Mouse (Mus musculus) left cerebral cortex, adult 18-20 months (tissue): ENCODE measurements around the gene Vcl. TPM values are rescaled to one million over a fixed set of nuclear protein-coding genes. Genes with fewer than 3 reads are reported as not detected.

Source experiments
- DNase-seq, 2 experiments: peaks; one replicate each; pipeline ENCODE4 v3.0.0; 2021 to 2022; ENCODE audit warnings: low spot score in 2 of 2, mixed read lengths in 1 of 2
- total RNA-seq, 2 experiments: library from RNA; stranded (reverse); gene quantifications; 2 replicates each; pipeline ENCODE4 v1.2.3; 2021

The Vcl gene
- total RNA-seq, 2 experiments from 2014 or later: 21.7 to 26.0 TPM

DNA sequence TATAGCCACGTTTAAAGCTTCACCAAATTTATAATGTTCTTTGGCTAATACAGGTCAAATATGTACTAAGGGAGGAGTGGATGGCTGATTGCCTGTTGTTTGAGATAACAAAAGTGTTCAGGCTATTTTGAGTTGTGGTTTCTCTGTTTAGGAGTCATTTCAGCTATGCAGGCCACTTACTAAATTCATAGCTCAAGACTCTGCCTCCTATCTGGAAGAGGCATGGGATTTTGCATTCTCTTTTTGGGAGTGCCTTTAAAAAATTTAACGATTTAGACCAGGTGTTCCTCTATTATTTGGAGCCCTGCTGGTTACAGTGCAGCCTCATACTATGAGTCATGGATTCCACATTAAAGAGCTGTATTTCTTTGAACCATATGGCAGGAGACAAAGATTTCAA is 9.2 kb downstream of the Vcl start:
- DNase-seq: no peak

DNA sequence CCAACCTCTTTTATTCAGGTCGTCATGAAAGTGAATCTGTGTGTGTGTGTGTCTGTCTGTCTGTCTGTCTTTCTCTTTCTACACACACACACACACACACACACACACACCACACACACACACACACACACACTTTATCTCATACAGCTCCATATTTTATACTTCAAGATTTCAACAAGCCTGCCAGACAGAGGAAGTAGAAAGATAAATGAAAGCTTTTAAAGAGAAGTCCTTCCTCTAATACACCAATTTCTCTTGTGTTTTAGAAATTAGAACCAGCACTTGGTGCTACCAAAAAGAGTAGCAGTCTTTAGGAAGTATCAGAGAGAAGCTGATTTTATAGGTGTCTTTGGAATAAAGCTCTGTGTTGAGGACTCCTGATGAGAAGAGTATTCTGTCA is 9.7 kb downstream of the Vcl start:
- no peak for DNase-seq

DNA sequence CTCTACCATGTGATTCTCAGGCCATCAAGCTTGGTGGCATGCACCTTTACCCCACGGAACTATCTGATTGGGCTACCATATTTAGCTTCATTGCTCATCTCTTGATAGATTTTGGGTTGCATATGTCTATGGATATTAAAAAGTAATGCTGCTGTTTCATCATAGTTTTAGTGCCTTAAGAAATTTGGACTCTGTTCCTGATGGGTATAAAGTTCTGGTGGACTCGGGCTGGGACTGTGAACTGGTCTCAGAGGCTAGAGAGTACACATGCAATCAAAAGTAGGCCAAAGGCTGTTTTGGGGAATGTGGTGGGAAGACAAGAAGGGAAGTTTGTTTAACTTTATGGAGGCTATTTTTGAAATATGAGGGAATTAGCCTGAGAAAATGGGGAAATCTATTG is 16.1 kb downstream of the Vcl start:
- DNase-seq: no peak

DNA sequence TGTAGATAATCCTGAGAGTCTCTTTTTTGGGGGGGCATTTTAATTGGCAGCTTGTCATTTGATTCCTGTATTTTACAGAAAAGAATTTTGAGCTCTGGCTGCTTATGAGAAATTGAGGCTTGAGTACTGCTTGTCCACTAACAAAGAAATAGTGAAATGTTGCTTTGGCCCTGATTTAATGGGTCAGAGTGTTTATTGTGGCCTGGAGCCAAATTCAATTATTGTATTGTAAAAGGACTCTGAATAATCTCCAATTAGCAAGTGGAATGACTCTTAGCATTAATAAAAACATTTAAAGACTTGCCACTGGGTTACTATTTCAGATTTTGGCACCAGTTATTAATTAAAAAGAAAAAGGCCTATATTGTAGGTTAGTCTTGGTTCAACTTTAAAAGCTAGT is 26.8 kb downstream of the Vcl start:
- DNase-seq: no peak

DNA sequence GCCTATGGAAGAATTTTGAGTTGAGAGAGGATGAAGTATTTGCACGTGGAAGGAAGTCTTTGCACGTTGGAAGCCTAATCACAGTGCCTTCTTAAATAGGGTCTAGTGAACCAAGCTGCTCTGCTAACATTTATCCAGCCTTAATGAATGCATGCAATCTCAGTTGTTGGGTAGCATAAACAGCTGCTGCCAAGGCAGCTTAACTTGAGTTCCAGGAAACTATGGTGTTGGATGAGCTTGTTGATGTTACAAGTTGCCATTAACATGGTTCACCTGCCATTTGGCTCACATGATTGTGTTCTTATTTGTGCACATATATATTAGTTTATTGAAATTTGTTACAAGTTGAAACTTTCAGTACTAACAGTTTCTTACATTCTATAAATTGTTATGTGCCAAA is 29.8 kb downstream of the Vcl start:
- no peak for DNase-seq

DNA sequence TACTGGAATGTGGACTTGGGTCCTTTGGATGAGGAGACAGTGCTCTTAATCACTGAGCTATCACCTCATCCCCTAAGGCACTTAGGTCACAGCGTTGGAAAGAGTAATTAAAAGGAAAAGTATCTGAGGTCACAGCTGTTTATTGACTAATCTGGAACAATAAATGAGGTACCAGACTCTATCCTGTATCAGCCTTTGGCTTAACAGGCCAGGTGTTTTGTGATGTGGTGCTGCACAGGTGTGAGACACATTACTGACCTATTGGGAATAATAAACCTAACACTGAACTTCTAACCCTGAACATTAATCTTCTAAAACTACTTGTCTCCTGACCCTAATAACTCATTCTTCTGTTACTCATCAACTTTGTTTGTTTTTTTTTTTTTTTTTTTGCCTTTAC is 33.3 kb downstream of the Vcl start:
- DNase-seq: no peak

DNA sequence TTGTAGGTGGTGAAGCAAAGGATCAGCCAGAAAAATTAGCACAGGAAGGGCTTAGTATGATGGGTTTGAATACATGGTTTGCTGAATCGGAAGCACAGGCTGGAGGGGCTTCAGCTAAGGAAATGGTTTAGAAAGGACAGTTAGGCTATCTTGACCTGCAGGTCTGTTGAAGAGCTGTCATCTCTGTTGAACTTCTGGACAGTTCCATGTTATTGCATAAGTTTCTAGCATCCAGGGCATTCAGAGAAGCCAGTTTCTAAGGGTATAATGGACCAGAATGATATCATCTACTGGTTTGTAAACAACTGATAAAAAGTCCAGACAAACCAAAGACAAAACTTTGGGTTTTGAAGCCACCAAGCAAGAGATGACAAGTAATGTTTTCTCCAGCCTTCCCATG is 33.7 kb downstream of the Vcl start:
- no peak for DNase-seq

DNA sequence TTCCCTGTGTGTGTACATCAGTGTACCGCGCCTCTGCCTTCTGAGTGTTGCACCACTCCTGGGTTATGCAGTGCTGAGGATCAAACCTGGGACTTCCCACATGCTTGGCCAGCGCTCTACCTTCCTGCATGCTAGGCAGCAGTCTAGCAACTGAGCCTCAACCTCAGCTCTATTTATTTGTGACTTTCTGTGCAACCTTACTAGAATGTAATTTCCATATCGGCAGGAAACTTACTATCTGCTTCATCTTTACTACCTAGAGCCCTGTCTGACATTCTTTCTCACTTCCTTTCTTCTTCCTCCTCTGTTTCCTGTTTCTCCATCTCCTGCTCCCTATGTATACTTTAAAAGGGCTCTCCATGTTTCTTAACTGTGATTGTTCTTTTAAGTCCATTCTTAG is 34.7 kb downstream of the Vcl start:
- no peak for DNase-seq

DNA sequence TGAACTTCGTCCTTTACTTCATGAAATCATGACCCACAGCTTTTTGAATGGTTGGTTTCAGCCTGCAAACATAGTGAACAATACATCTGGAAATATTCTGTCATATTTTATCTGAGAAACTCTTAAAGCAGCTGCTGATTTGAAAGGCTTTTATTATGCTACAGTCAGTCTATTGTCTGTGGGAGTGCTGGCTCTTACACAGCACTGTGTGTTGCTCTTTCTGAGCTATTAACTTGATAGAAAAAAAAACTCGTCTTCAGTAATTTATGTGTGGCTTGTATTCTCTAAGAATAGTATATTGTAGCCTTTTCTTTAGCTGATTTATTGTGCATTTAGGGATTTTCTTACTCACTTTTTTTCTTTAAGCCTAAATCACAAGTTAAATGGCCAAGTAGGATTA is 35.1 kb downstream of the Vcl start:
- DNase-seq: no peak

DNA sequence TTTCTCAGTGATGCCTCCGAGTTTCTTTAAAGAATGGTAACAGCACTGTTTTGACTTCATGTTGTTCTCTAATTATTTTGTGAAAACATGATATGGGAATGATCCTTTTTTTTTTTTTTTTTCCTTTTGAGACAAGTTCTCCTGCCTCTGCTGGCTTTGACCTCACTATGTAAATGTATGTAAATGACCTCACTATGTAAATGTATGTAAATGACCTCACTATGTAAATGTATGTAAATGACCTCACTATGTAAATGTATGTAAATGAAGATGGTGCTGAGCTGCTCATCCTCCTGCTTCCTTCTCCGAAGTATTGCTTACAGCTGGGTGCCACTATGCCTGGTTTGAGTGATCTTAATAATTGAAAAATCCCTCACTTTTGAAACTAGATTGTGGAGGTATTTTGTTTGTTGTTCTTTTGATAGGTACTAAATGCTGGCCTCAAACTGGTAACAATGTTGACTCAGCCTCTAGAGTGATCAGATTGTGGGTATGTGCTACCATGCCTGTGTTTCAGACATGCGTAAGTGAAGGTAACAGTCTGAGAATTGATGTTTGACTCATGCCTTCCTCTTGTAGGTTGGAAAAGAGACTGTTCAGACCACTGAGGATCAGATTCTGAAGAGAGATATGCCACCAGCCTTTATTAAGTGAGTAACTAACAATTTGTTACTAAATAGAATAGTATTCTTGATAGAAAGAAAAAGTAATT is 37.9 kb downstream of the Vcl start:
- DNase-seq: no peak

DNA sequence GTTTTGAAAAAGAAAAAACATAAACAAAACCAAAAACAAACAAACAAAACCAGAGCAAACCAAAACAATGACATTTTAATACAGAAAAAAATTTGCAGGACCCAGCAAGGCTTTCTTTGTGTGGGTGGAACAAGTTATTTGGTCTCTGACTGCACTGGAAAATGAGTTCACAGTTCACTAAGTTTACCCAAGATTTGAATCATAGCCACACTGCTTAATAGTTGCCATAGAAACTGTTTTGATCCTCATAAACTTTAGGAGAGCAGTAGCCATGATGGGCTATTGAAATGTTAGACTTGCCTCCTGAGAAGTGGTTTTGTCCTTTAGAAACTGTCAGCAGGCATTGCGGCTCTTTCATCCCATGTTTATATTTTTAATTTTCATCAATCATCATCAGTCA is 39.9 kb downstream of the Vcl start:
- DNase-seq: no peak

DNA sequence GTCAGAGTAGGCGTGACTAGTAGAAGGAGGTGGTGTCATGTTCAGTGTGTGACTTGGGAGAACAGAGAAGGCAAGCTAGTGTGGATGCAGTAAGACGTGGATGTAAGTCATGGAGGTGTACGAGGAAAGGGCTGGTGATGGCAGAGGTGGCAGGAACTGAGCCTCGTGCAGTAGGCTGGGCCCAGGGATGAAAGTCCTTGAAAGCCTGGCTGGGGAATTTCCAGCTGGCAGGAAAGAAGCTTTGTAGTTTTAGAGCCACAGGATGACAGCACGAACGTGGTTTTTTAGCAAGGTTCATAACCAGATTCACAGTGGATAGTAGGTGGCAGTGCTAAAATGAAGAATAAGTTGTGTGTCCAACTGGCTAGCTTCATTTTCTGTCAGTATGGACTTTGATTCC is 41.2 kb downstream of the Vcl start:
- DNase-seq: peak in 1 of 2 experiments; percentile 5

DNA sequence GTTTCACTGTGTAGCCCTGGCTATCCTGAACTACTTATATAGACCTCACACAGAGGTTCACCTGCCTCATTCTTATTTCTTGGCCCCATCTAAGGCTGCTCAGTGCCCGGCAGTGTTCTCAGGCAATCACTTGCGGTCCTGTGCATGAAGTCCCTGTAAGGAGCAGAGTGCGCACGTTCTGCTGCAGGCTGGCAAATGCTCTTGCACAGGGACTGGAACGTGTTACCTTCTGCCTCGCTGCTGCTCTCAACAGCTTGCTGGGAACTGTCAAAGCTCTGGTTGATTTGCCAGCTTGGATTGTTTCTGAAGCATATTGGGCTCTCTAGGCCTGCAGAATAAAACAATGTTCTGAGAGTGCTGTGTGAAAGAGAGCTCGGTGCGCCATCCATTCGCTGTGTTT is 41.7 kb downstream of the Vcl start:
- peak in 1 of 2 experiments; percentile 19 for DNase-seq

DNA sequence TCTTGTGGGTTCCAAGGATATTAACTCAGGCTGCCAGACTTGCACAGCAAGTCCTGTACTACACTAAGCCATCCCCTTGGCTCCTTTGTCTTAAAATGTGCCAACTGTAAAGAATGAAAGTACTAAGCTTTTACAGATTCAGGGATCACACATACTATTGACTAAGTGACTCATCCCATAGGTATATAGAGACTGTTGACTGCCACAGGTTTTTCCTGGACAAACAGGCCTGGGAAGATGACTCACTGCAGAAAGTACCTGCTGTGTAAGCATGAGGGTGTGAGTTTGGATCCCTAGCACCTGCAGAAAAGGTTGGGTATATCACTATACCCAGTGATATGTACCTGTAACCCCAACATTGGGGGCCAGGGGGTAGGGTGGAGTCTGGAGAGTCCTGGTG is 44.6 kb downstream of the Vcl start:
- DNase-seq: no peak

DNA sequence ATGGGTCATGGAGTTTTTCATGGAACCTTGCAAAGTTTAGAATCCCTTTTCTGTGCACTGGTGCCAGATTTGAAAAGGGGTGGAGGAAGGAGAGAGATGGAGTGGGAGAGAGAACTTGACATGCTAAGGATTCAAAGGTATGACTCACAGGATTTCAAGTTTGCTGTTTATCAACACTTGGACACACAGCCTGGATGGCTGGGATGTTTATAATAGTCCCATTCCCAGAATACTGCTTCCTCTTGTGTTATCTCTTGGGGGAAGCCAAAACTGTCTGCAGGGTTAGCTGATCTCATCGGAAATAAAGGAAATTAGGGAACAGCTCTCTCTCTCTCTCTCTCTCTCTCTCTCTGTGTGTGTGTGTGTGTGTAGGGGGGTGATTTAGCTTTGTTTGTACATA is 47.5 kb downstream of the Vcl start:
- DNase-seq: no peak

DNA sequence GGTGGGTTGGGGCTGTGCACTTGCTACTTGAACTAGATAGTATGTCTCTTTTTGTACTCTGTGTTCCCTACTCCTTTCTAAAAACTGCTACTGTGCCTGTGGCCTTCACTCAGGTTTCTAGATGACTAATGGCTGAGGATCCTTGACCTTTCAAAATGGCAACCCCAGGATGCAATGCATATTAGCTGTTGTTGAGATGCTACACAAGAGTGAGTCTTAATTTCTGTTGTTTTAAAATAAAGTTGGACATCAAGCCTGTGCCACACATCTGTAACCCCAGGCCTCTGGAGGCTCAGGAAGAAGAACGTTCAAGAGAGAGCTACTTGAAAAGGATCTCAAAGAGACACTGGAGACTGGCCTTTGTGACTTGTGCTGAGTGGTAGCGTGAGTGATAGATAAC is 48.5 kb downstream of the Vcl start:
- DNase-seq: no peak

DNA sequence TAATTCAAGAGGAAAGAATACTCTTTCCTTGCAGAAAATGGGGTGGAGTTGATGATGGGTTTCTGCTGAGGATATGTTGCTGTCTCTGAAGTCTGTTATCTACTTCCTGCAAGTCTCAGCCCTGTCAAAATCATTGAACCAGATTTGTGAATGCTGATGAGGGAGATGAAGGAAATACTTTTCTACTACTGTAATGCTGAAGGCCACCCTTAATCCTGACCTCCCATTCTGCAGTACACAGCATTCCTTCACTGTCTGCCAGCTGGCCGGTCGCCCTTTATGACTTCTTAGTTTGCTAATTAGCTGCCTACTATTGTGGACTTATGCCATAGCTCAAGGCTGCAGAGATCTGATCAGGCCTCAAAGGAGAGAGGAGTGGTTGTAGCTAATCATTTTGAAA is 54.6 kb downstream of the Vcl start:
- DNase-seq: peak; percentile 9 to 33

DNA sequence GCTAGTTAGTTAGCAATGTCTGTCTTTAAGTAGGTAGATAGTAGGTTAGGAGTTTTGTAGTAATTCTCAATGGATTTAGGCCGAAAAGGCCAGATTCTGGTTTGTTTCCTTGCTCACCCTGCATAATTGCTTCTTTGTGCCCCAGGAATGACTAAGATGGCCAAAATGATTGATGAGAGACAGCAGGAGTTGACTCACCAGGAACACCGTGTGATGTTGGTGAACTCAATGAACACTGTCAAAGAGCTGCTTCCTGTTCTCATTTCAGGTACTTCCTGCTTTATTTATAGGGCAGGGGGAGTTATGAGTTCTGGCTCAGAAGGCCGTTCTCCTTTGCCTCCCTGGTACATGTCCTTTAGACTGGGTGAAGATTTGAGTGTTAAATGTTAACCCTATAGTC is 56.3 kb downstream of the Vcl start:
- no peak for DNase-seq

DNA sequence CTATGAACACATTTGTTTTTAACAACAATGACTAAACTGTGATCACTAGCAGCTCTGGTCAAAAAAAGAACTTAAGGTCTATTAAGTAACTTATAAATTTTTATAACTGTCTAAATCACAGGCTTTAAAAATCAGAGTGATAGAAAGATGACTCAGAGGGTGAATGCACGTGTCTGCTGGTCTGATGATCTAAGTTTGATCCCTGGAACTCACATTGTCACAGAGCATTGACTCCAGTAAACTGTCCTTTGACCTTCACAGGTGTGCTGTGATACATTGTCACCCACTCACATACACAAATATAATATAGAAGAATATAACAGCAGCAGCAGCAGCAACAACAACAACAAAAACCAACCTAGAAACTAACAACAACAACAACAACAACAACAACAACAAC is 62.3 kb downstream of the Vcl start:
- DNase-seq: no peak

DNA sequence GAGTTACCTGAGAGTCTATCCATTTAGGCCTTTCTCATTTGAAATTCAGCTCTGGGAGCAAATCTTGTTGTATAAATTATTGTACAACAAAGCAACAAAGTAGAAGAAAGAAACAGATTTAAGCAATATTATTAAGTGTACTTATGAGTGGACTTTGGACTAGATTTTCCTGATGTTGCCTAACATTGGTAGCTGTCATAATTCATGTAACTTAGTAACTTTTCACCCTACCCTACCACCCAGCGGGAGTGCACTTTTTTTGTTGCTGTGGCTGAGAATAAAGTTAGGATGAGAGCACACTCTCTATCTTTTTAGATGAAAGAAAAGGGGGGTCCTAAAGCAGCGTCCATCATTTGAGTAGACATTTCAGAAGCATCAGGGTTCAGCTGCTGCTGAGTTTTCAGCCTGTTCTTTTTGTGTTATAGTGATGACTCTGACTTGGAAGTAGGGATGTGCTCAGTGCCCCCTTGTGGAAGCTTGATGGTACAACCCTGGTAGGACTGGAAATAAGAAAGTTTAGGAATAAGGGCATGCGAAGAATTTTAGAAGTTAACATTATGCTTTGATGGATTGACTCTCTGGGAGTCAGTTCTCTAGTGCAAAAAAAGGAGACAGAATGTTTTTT is 64.0 kb downstream of the Vcl start:
- DNase-seq: peak; percentile 46 to 59

DNA sequence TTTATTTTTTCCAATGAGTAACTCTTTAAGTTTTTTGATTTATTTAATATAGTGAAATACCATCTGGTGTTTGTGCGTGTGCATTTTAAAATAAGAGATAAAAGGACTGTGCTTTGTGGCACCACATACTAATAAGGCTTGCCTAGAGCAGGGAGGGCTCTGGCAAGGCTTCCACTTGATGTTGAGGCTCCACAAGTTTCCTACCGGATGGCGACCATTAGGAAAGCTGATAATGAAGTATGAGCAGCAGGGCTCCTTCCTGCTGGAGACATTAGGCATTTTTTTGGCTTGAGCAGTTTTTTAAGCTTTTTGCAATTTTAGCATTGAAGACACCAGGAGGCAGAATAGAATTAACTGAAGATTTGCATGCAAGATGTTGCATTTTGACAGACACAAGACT is 65.3 kb downstream of the Vcl start:
- no peak for DNase-seq

DNA sequence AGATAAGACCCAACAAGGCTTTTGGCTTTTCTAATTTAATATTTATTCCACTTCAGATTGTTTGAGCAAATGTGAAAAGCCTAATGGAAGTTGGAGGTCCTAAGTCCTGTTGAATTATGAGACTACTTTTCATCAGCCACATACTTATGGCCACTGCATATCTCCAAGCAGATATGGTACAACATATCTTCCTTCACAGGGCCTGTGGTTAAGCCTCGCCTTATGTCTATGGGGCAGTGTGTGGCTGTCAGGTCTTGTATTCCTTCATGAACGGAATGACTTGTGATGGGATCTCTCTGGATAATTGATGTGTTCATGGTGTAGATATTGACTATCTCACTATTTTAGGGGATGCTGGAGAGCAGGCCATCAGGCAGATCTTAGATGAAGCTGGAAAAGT is 66.3 kb downstream of the Vcl start:
- DNase-seq: no peak

DNA sequence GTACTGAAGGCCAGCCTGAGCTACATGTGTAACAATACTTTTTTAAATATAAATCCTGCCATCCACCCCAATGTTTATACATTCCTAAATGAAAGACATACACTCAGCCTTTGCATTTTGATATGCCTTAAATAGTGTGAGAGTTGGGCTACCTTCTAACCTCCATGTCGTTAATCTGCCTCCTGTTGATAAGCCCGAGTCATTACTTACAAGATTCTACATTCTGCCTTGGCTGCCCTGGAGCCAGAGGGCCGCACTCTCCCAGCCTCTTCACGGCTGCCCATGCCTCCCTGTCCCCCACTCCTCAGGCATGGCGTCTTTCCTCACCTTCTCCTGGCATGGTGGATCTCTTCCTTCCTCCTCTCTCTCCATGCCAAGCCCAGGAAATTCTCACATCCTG is 67.2 kb downstream of the Vcl start:
- DNase-seq: no peak
